Mouse (Mus musculus) thymus, postnatal 4 days (tissue): ENCODE data around the gene Slc31a1.

ENCODE experiments used
- DNase-seq: peaks from one replicate; pipeline ENCODE4 v3.0.0; 2021

Slc31a1 gene

GRCm38 (mm10) chr4:62364299-62364698 is 3.8 kb downstream of the Slc31a1 start:
- DNase-seq: no peak

GRCm38 (mm10) chr4:62366291-62366690 is 5.8 kb downstream of the Slc31a1 start:
- DNase-seq: no peak

GRCm38 (mm10) chr4:62367586-62367985 is 7.1 kb downstream of the Slc31a1 start:
- no peak for DNase-seq

GRCm38 (mm10) chr4:62369091-62369490 is 8.6 kb downstream of the Slc31a1 start:
- DNase-seq: no peak

GRCm38 (mm10) chr4:62372410-62372809 is 11.9 kb downstream of the Slc31a1 start:
- DNase-seq: no peak

DNA sequence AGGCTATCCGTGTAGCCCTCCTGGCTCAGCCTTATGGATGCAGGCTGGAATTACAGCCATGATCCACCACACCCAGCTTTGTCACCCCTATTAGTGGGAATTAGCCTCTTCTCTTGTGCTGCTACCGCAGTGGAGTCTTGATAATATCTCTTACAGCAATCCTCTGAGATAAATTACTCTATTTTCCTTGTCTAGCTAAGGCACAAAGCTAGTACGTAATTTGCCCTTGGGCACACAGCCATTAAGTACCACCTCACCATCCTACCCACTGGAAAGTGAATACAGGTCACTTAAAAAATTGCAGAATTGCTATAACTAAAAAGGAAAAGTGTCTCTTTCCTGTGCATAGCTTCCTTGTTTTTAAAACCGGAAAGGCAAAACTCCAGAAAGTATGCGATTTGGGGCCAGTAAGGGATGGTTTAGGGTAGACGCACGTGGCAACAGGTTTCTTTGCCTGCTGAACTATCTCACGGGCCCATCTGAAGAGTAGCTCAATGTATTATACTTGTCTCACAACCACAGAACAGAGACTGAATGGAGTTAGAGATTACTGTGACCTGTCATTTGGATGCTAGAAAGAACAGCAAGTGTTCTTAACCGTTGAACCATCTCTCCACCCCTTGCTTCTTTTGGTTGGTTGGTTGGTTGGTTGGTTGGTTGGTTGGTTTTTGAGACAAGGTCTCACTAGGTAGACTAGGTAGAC is 12.4 kb downstream of the Slc31a1 start:
- DNase-seq: no peak

DNA sequence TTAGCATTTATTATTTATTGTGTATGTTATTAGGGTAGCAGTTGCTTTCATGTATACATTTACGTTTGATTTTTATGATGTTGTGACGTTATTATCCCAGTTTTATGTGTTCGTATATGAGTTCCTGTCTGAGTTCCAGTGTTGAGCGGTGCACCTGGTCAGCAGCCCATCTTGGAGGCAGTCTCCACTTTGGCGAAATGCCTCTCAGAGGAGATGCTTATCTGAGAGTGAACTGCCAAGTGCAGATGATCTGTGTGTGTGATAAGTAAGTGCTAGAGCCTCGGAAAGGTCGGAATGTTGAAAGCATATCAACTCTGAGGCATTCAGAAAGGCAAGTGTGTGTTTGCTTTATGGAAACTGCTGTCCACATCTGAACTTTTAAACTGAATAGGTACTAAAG is 13.1 kb downstream of the Slc31a1 start:
- no peak for DNase-seq

GRCm38 (mm10) chr4:62374342-62374741 is 13.8 kb downstream of the Slc31a1 start:
- DNase-seq: no peak

DNA sequence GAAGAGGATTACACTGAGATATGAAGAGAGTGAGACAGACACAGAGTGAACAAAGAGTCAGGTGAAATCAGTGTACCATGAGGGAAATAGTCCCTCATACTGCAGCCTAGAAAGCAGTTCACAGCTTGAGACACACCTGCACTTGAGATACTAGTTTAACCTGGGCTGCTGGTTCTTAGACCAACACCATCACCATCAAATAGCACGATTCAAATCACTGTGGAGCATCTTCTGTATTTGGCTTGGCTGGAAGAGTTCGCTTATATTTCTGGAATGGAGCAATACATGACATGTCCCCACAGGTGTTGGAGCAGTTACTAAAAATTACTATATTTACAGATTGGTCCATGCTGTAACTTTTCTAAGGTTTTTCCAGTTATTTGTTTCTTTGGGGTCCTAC is 15.6 kb downstream of the Slc31a1 start:
- DNase-seq: no peak

GRCm38 (mm10) chr4:62379724-62380381 is 19.3 kb downstream of the Slc31a1 start:
- DNase-seq: no peak

DNA sequence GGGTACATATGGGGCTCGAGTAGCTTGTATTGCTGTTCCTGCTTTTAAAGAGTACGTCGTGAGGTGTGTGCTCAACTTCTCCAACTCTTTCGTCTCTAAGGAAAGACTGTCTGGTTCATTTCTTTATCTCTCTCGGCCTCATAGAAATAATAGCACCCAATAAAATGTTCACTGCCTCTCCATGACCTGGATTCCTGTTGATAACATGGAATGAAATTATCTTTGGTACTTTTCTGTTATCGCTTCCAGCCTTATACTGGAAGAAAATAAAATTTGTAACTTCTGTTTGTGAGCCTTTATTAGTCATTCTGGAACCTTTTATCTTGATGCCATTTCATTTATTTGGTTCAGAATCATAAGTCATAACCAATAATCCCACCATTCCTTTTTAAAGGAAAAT is 22.7 kb downstream of the Slc31a1 start:
- DNase-seq: no peak

- no peak for DNase-seq
Observed at GRCm38 (mm10) chr4:62383752-62384151, 23.2 kb downstream of the Slc31a1 start.

DNA sequence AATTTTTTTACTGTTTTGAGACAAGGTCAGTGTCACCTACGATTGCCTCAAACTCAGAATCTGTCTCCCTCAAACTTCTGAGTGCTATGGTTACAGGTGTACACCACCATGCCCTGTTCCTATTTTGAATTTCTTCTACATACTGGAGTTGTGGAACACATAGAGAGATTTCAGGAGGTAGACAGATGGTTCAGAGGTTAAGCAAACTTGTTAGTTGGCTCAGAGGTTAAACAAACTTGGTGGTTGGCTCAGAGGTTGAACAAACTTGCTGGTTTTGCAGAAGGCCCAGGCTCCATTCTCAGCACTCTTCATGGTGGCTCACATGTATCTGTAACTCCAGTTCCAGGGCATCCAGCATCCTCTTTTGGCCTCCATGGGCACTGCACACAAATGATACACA is 23.6 kb downstream of the Slc31a1 start:
- DNase-seq: no peak

DNA sequence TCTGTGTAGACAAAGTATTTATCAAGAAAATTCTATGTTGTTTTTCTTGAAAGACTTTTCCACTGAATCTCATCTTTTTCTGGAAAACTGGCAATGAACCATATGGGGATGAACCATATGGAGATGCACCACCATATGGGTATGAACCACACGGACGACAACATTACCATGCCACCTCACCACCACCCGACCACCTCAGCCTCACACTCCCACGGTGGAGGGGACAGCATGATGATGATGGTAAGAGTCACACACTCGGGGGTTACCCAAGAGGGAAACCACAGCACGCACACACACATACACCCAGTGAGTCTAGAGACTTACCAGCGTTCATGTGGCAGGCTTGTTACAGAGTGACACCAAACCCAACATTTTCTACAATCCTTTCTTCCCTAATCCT is 24.9 kb downstream of the Slc31a1 start:
- DNase-seq: no peak

DNA sequence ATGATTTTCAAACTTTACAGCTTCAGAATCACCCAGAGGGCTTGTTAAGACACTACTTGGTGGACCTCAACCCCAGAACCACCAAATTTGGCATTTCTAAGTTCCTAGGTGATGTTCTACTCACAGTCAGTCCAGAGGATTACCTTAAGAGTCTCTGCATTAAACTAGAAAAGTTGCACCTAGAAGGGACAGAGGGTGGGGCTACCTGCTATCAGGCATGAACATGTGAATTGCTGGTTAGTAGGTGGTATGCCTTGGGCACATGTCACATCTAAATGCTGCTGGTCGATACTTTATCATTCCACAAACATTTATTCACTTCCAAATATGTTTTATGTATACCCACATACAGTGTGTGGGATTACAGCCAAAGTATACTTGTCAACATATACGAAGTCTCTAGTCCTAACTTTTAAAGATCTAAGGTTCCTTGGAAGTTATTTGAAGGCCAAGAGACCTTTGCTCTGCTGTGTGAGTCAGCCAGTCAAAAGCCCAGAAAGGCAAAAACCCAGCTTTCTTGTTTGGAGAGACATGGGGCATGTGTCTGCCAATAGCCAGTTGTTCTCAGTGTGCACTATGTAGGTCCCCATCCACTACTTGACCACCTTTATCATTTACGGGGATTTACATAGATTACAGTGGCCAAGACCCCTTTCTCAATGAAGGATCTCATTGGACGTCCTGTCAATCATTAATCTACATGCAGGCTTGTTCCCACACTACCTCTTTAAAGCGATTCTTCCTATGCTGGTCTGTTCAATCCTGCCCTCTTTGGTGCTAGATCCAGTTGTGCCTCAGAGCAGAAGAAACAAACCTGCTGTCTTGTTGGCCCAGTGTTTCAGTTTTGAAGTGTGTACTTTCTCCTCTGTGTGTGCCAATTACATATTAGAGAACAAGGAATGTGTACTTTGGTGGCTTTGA is 29.3 kb downstream of the Slc31a1 start:
- DNase-seq: no peak

- no peak for DNase-seq
Observed at GRCm38 (mm10) chr4:62391892-62392291, 31.4 kb downstream of the Slc31a1 start.

- DNase-seq: no peak
Observed at GRCm38 (mm10) chr4:62393459-62393858, 32.9 kb downstream of the Slc31a1 start.

DNA sequence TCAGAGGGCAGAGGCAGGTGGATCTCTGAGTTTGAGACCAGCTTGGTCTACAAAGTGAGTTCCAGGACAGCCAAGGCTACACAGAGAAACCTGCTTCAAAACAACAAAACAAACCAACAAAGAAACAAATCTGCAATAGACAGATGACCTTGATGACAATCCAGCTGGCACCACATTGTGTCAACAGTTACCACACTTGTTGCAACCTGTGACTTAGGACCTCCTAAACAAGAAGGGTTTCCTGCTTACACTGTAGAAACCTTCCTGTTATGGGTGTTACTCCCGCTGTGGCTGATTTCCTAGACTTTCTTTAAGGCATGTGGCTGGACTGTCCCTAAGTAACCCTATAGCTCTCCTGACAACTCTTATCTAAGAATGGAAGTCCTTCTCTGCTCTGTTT is 35.3 kb downstream of the Slc31a1 start:
- no peak for DNase-seq

GRCm38 (mm10) chr4:62397616-62398365 is 37.3 kb downstream of the Slc31a1 start:
- DNase-seq: no peak

GRCm38 (mm10) chr4:62398956-62399355 is 38.4 kb downstream of the Slc31a1 start:
- no peak for DNase-seq

- DNase-seq: no peak
Observed at GRCm38 (mm10) chr4:62406133-62406532, 45.6 kb downstream of the Slc31a1 start.

GRCm38 (mm10) chr4:62407730-62408582 is 47.4 kb downstream of the Slc31a1 start:
- peak; percentile 72 for DNase-seq
